ENCODE assay signal across 19 mouse cellular contexts in genomic region chr7:132675922-132676321, GRCm38 (mm10).
DNase-seq lines count a peak whose midpoint lies in the region; ATAC-seq lines count a peak whose summit lies in the region.
"Had no signal": no experiment of that assay in that cellular context is flagged by ENCODE, and none has a peak within 500 bp of the region (broad histone marks: within the 10 kb centered on the region; RNA-seq: fewer than 3 reads in every experiment).

No protein-coding gene starts in this region.

- peak; percentile 66 for ATAC-seq in granulocyte monocyte progenitor cell, adult 5-6 weeks (replicated peaks; ENCODE audit: poor library complexity, severe bottlenecking)
- peak; percentile 53 for ATAC-seq in megakaryocyte progenitor cell, adult 5-6 weeks (replicated peaks; ENCODE audit: poor library complexity)
- ATAC-seq: activated CD4-positive, CD25-positive, alpha-beta regulatory T cell, adult 4 months; CD4-positive, CD25-positive, alpha-beta regulatory T cell, adult 4 months; forebrain, embryonic 13.5 days; forebrain, embryonic 15.5 days; forebrain, postnatal 0 days; Patski had no signal

- DNase-seq in 416B (ENCODE audit: low read depth): peak; percentile 46
- DNase-seq in adrenal gland, postnatal 25 days: no peak
- no peak for DNase-seq in spleen, adult 18-20 months
- DNase-seq: adrenal gland, adult 8-10 months; adrenal gland, postnatal 14 days; B cell, adult 2 months; cerebellum, adult 18-20 months; cerebellum, adult 8-10 months; cerebellum, adult 9-11 months; cerebellum, postnatal 14 days; cerebellum, postnatal 36 days; forebrain, postnatal 0 days had no signal
